ENCODE assay signal across 8 mouse cellular contexts in genomic region chr7:132753518-132754388, GRCm38 (mm10). TPM values are rescaled to one million over a fixed set of nuclear protein-coding genes. Genes with fewer than 3 reads are reported as not detected.
DNase-seq lines count a peak whose midpoint lies in the region; ATAC-seq and TF ChIP-seq lines count a peak whose summit lies in the region.

No protein-coding gene starts in this region.

- no peak overlapping the region for H3K4me2 ChIP-seq in forebrain, postnatal 0 days (ENCODE audit: low read depth)
- H3K4me2 ChIP-seq in liver, embryonic 13.5 days: no peak overlapping the region

- H3K4me1 ChIP-seq in heart, adult 2 months (ENCODE audit: control insufficient read depth, insufficient read depth, low read length): peaks cover 24% of the 10 kb centered on the region
- no peaks in the 10 kb centered on the region for H3K4me1 ChIP-seq in forebrain, postnatal 0 days (ENCODE audit: insufficient read depth)
- peaks cover 47% of the 10 kb centered on the region for H3K4me1 ChIP-seq in liver, embryonic 13.5 days (replicated peaks)

- no peak for TF ChIP-seq POLR2A in heart, adult 2 months (IDR thresholded peaks at IDR 0.05; ENCODE audit: insufficient read depth, low read depth, low read length)
- TF ChIP-seq POLR2A in brain, embryonic 14.5 days (IDR thresholded peaks at IDR 0.05; ENCODE audit: borderline replicate concordance, extremely low read depth, insufficient read depth, insufficient read length, poor library complexity, severe bottlenecking): no peak

- 70% methylated on average over 4 of the region's 4 CpGs for WGBS in heart, adult 2 months
- WGBS in forebrain, postnatal 0 days: 53% methylated on average over 4 of the region's 4 CpGs
- 70% methylated on average over 4 of the region's 4 CpGs for WGBS in liver, embryonic 13.5 days (ENCODE audit: insufficient replicate concordance)

- peak; percentile 63 for ATAC-seq in forebrain, postnatal 0 days
- ATAC-seq in liver, embryonic 13.5 days (ENCODE audit: low read depth): peak; percentile 24; the same call in 1 of the 2 replicates

- no peaks in the 10 kb centered on the region for H3K79me2 ChIP-seq in heart, adult 2 months (replicated peaks; ENCODE audit: control insufficient read depth, insufficient read depth, low read length)

- intact Hi-C loops in heart, adult 2 months (cut with DNase I): no loop called here
- intact Hi-C loops in heart, postnatal 36 days (cut with DNase I): no loop called here

- no peak for TF ChIP-seq EP300 in heart, adult 2 months (IDR thresholded peaks at IDR 0.05; ENCODE audit: insufficient read depth, low read depth, low read length)

- no peak for TF ChIP-seq CTCF in heart, adult 2 months (IDR thresholded peaks at IDR 0.05)
- no peak for TF ChIP-seq CTCF in brain, embryonic 14.5 days (IDR thresholded peaks at IDR 0.05; ENCODE audit: borderline replicate concordance, extremely low read depth, insufficient read depth, insufficient read length)
- no peak for TF ChIP-seq CTCF in forebrain, postnatal 0 days (IDR thresholded peaks at IDR 0.05; ENCODE audit: low read depth)

- peaks cover 5% of the 10 kb centered on the region for H3K36me3 ChIP-seq in heart, adult 2 months (ENCODE audit: control insufficient read depth, insufficient read depth, low read length)
- peaks cover 4% of the 10 kb centered on the region for H3K36me3 ChIP-seq in forebrain, postnatal 0 days (ENCODE audit: insufficient read depth)
- H3K36me3 ChIP-seq in liver, embryonic 13.5 days: peaks cover 99% of the 10 kb centered on the region

- H3K9me3 ChIP-seq in forebrain, postnatal 0 days (ENCODE audit: low read length): no peaks in the 10 kb centered on the region
- H3K9me3 ChIP-seq in liver, embryonic 13.5 days (replicated peaks): no peaks in the 10 kb centered on the region

- H3K27ac ChIP-seq in heart, adult 2 months: peak overlapping the region; percentile 39
- H3K27ac ChIP-seq in forebrain, postnatal 0 days (ENCODE audit: low read depth, low read length): no peak overlapping the region
- peak overlapping the region; percentile 50; the same call in 1 of the 2 replicates for H3K27ac ChIP-seq in liver, embryonic 13.5 days

- H3K9ac ChIP-seq in heart, adult 2 months (ENCODE audit: low read depth, low read length): no peak overlapping the region
- no peak overlapping the region for H3K9ac ChIP-seq in forebrain, postnatal 0 days
- peak overlapping the region; percentile 42; the same call in 1 of the 2 replicates for H3K9ac ChIP-seq in liver, embryonic 13.5 days

- peak in 1 of 2 experiments; percentile 41 for DNase-seq in heart, adult 2 months
- no peak for DNase-seq in heart, postnatal 36 days
- peak; percentile 69 for DNase-seq in brain, embryonic 14.5 days (ENCODE audit: low read depth)
- DNase-seq in forebrain, postnatal 0 days: no peak
- no peak for DNase-seq in liver, embryonic 13.5 days
- DNase-seq in right cerebral cortex, adult 2 months (ENCODE audit: low spot score in 2 of 2): no peak
- DNase-seq in urinary bladder, postnatal 36 days (ENCODE audit: low spot score in 2 of 2): no peak
- DNase-seq in lung, adult 18-20 months: no peak

- H3K27me3 ChIP-seq in heart, adult 2 months (ENCODE audit: control insufficient read depth, insufficient read depth, low read length): no peaks in the 10 kb centered on the region
- H3K27me3 ChIP-seq in forebrain, postnatal 0 days (ENCODE audit: insufficient read depth, low read length): no peaks in the 10 kb centered on the region
- no peaks in the 10 kb centered on the region for H3K27me3 ChIP-seq in liver, embryonic 13.5 days

- no peak overlapping the region for H3K4me3 ChIP-seq in heart, adult 2 months
- H3K4me3 ChIP-seq in forebrain, postnatal 0 days (ENCODE audit: low read depth, low read length): no peak overlapping the region
- no peak overlapping the region for H3K4me3 ChIP-seq in liver, embryonic 13.5 days (replicated peaks)

RNA-seq across cellular contexts. Expression of gene Fam53b, which starts 59.9 kb away (rescaled TPM):
- total RNA-seq in heart, adult 2 months (2021): 10 to 100 TPM; 22.0 to 26.9 TPM
- 22.5 and 25.7 TPM in 2 replicates for polyA plus RNA-seq in heart, adult 2 months (2012; rRNA removed)
- total RNA-seq in heart, postnatal 36 days (2021): 10 to 100 TPM; 22.7 to 25.5 TPM
- polyA plus RNA-seq in brain, embryonic 14.5 days (2012; rRNA removed): 14.8 and 16.1 TPM in 2 replicates
- 5.6 and 15.4 TPM in 2 replicates for total RNA-seq in forebrain, postnatal 0 days (2014; rRNA removed)
- polyA plus RNA-seq in forebrain, postnatal 0 days (2015; fragmentation: Nextera tagmentation; extraction: Ambion mirVana): 5.6 and 5.8 TPM in 2 replicates
- 19.1 and 21.4 TPM in 2 replicates for polyA plus RNA-seq in liver, embryonic 13.5 days (2015; fragmentation: Nextera tagmentation; extraction: Ambion mirVana)
